Mouse (Mus musculus) forebrain, postnatal 0 days (tissue): Measurements from ENCODE around the gene Cyfip2. TPM values are rescaled to one million over a fixed set of nuclear protein-coding genes. Genes with fewer than 3 reads are reported as not detected.

Experiments used
- ATAC-seq: fragments of 200-750 bp; cut with Nextera tagmentation; 2 replicates; pipeline ENCODE4 v1.8.0; 2017; ENCODE audit warnings: mild to moderate bottlenecking, moderate library complexity
- DNase-seq: peaks from one replicate; pipeline ENCODE4 v3.0.0-alpha.2; 2015
- H3K27ac ChIP-seq: fragments of 300-500 bp; sonication (generic); 2 replicates; pipeline ENCODE4 v1.5.1; 2014; ENCODE audit warnings: low read depth, mild to moderate bottlenecking, antibody characterized with exemption, low read length, moderate library complexity, mixed read lengths
- H3K27me3 ChIP-seq: fragments of 300-500 bp; sonication (generic); 2 replicates; pipeline ENCODE4 v1.6.1; 2014; ENCODE audit warnings: mild to moderate bottlenecking, low read length, mixed read lengths; ENCODE audit not compliant: insufficient read depth
- H3K36me3 ChIP-seq: fragments of 300-500 bp; sonication (generic); 2 replicates; pipeline ENCODE4 v1.6.1; 2014; ENCODE audit warnings: mild to moderate bottlenecking, moderate library complexity; ENCODE audit not compliant: insufficient read depth
- H3K4me1 ChIP-seq: fragments of 300-500 bp; sonication (generic); 2 replicates; pipeline ENCODE4 v1.6.1; 2014; ENCODE audit warnings: antibody characterized with exemption; ENCODE audit not compliant: insufficient read depth
- H3K4me2 ChIP-seq: fragments of 300-500 bp; sonication (generic); 2 replicates; pipeline ENCODE4 v1.6.1; 2014; ENCODE audit warnings: low read depth, mild to moderate bottlenecking, moderate library complexity
- H3K4me3 ChIP-seq: fragments of 300-500 bp; sonication (generic); 2 replicates; pipeline ENCODE4 v1.5.1; 2014; ENCODE audit warnings: low read depth, low read length, mixed read lengths
- H3K9ac ChIP-seq: fragments of 300-500 bp; sonication (generic); 2 replicates; pipeline ENCODE4 v1.6.1; 2014; ENCODE audit warnings: mild to moderate bottlenecking
- H3K9me3 ChIP-seq: fragments of 300-500 bp; sonication (generic); 2 replicates; pipeline ENCODE4 v1.6.1; 2016; ENCODE audit warnings: low read length
- CTCF ChIP-seq: sonication (generic); IDR thresholded peaks from 2 replicates; pipeline ENCODE4 v1.5.1; 2016; ENCODE audit warnings: antibody characterized with exemption, control low read depth, low read depth
- WGBS: fragments of 180-500 bp; shearing (Covaris S2); extraction: QIAGEN DNeasy Blood & Tissue Kit; methylation state at CpG from one replicate; pipeline ENCODE4 v1.1.7; 2014; 5-methylcytosine and 5-hydroxymethylcytosine counted together
- polyA plus RNA-seq: library from polyadenylated mRNA; unstranded; fragments of >200 nt; fragmentation: Nextera tagmentation; extraction: Ambion mirVana; gene quantifications from 2 replicates; pipeline ENCODE4 v1.2.1, GENCODE M21; 2015
- total RNA-seq: library from RNA; depleted of rRNA; stranded (reverse); fragments of >200 nt; gene quantifications from 2 replicates; pipeline ENCODE4 v1.2.3, GENCODE M21; 2014

The Cyfip2 gene
- total and polyA plus RNA-seq, 2 experiments from 2014 or later: 75.8 to 114 TPM

GRCm38 (mm10) chr11:46214368-46215230, 98.1 kb downstream of the Cyfip2 start:
- no peak for ATAC-seq
- H3K27ac ChIP-seq: peak overlapping the region; percentile 29; the same call in 1 of the 2 replicates

GRCm38 (mm10) chr11:46213844-46214243, 98.8 kb downstream of the Cyfip2 start:
- Histone ChIP-seq H3K9me3 (no peaks in the 10 kb centered on the region), H3K4me1 (no peaks in the 10 kb centered on the region), H3K9ac (no peak overlapping the region), H3K27ac (no peak overlapping the region), H3K4me3 (no peak overlapping the region), H3K27me3 (no peaks in the 10 kb centered on the region), H3K36me3 (peaks cover 33% of the 10 kb centered on the region), H3K4me2 (no peak overlapping the region)
- TF ChIP-seq CTCF: no peak
- WGBS: 86% methylated on average over 5 of the region's 5 CpGs
- DNase-seq: no peak
- ATAC-seq: no peak

More at GRCm38 (mm10) chr11:46214368-46215230, 98.1 kb downstream of the Cyfip2 start:
- TF ChIP-seq CTCF: no peak
- Histone ChIP-seq H3K4me2 (no peak overlapping the region), H3K9ac (no peak overlapping the region), H3K27me3 (no peaks in the 10 kb centered on the region), H3K9me3 (no peaks in the 10 kb centered on the region), H3K4me3 (no peak overlapping the region), H3K36me3 (peaks cover 33% of the 10 kb centered on the region), H3K4me1 (no peaks in the 10 kb centered on the region)
- DNase-seq: no peak
- 80% methylated on average over 14 of the region's 14 CpGs for WGBS

DNA sequence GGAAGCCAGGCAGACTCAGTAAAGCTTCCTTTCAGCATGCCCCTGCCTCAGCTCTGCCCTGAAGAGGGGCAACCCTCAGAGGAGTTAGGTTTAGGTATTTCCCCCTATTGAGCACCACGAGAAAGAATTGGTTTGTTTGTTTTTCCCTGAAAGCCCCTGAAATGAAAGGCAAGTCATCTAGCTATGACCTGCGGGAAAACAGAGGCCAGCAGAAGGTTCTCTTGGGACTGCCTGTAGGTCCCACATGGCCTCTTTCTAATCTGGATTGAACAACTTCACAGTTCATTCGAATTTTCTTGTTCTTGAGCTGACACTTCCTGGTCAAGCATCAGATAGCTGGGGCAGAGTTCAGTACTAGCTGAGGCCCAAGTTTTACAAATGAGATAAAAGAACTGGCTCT, 100.8 kb downstream of the Cyfip2 start:
- H3K36me3 ChIP-seq: peaks cover 41% of the 10 kb centered on the region
- DNase-seq (no peak), ATAC-seq (no peak)
- H3K4me3 ChIP-seq: no peak overlapping the region
- no peak overlapping the region for H3K27ac ChIP-seq
- no peaks in the 10 kb centered on the region for H3K4me1 ChIP-seq
- no peak overlapping the region for H3K9ac ChIP-seq
- TF ChIP-seq CTCF: no peak
- H3K9me3 ChIP-seq: no peaks in the 10 kb centered on the region
- H3K4me2 ChIP-seq: no peak overlapping the region
- 47% methylated on average over 3 of the region's 3 CpGs for WGBS
- H3K27me3 ChIP-seq: no peaks in the 10 kb centered on the region

GRCm38 (mm10) chr11:46209884-46210283, 102.8 kb downstream of the Cyfip2 start:
- WGBS: 28% methylated on average over 2 of the region's 2 CpGs
- Histone ChIP-seq H3K9me3 (no peaks in the 10 kb centered on the region), H3K4me3 (no peak overlapping the region), H3K4me1 (no peaks in the 10 kb centered on the region), H3K9ac (no peak overlapping the region), H3K4me2 (no peak overlapping the region), H3K36me3 (peaks cover 57% of the 10 kb centered on the region), H3K27me3 (no peaks in the 10 kb centered on the region), H3K27ac (no peak overlapping the region)
- ATAC-seq (no peak), DNase-seq (no peak)
- TF ChIP-seq CTCF: no peak

- no peak for TF ChIP-seq CTCF
- WGBS: 79% methylated on average over 17 of the region's 17 CpGs
- no peak overlapping the region for H3K4me3 ChIP-seq
- H3K4me2 ChIP-seq: no peak overlapping the region
- no peak overlapping the region for H3K9ac ChIP-seq
- no peaks in the 10 kb centered on the region for H3K4me1 ChIP-seq
- peaks cover 50% of the 10 kb centered on the region for H3K36me3 ChIP-seq
- no peaks in the 10 kb centered on the region for H3K27me3 ChIP-seq
- DNase-seq (no peak), ATAC-seq (no peak)
- H3K27ac ChIP-seq: no peak overlapping the region
- no peaks in the 10 kb centered on the region for H3K9me3 ChIP-seq
These were observed 106.8 kb downstream of the Cyfip2 start for GRCm38 (mm10) chr11:46205639-46206409.

DNA sequence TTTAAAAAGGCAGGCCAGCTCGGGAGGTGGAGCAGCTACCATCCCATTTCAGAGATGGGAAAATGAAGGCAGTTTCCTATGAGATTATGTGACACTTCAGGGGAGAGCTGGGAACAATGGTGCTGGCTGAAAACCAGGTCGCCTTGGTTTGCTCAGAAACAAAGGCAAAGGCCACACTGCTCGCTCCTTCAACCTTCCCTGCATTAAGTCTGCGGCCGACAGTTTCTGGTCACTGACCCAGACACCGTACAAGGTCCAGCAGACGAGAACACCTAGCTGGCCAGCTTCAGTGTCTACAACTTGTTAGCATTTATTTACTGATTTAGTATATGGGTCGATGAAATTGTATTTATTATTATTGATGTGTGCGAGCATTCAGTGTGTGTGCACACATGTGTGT, 107.8 kb downstream of the Cyfip2 start:
- no peaks in the 10 kb centered on the region for H3K27me3 ChIP-seq
- no peak for ATAC-seq

DNA sequence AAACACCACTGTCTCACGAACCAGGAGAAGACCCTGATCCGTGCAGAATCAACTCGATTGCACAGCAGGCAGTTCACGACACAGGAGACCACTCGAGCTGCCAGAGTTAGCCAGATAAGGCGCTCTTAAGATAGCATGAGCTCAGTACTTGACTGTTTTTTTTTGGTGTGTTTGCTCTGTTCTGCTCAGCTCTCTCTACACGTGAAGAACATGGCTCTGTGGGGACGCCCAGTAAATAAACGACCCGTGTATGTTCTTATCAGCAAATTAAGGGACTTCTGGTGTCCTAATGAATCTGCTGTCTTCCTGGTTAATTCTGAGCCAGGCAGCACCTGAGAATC, 110.1 kb downstream of the Cyfip2 start:
- ATAC-seq (no peak), DNase-seq (no peak)
- no peaks in the 10 kb centered on the region for H3K4me1 ChIP-seq
- TF ChIP-seq CTCF: no peak
- peak overlapping the region; percentile 50 for H3K27ac ChIP-seq
- WGBS: 67% methylated on average over 10 of the region's 10 CpGs
- H3K36me3 ChIP-seq: peaks cover 68% of the 10 kb centered on the region
- H3K9me3 ChIP-seq: no peaks in the 10 kb centered on the region
- no peak overlapping the region for H3K4me3 ChIP-seq
- H3K27me3 ChIP-seq: no peaks in the 10 kb centered on the region
- H3K9ac ChIP-seq: no peak overlapping the region
- H3K4me2 ChIP-seq: no peak overlapping the region

More for the DNA sequence above, 107.8 kb downstream of the Cyfip2 start:
- Histone ChIP-seq H3K4me2 (no peak overlapping the region), H3K27ac (no peak overlapping the region), H3K36me3 (peaks cover 58% of the 10 kb centered on the region), H3K9me3 (no peaks in the 10 kb centered on the region), H3K4me1 (no peaks in the 10 kb centered on the region), H3K9ac (no peak overlapping the region), H3K4me3 (no peak overlapping the region)
- no peak for DNase-seq
- 88% methylated on average over 9 of the region's 9 CpGs for WGBS
- no peak for TF ChIP-seq CTCF
